Mouse (Mus musculus) stomach, embryonic 16.5 days (tissue): ENCODE measurements at regions not wholly inside any gene's neighbourhood (a gene's known extent, or its start where the extent isn't known, plus 50 kb on each side); places are given as distances from the start of the nearest gene placed in this dataset.

Source experiments
- ATAC-seq: fragments of 200-750 bp; cut with Nextera tagmentation; 2 replicates; pipeline ENCODE4 v1.8.0; 2017; ENCODE audit warnings: moderate number of reproducible peaks, moderate TSS enrichment; ENCODE audit not compliant: insufficient read depth, low FRiP score
- H3K27ac ChIP-seq: fragments of 300-500 bp; sonication (generic); 2 replicates; pipeline ENCODE4 v1.5.1; 2014; ENCODE audit warnings: low read length
- H3K27me3 ChIP-seq: fragments of 300-500 bp; sonication (generic); 2 replicates; pipeline ENCODE4 v1.6.1; 2014; ENCODE audit warnings: low read length, control low read depth, mixed read lengths; ENCODE audit not compliant: control insufficient read depth, insufficient read depth
- H3K36me3 ChIP-seq: fragments of 300-500 bp; sonication (generic); 2 replicates; pipeline ENCODE4 v1.6.1; 2014; ENCODE audit warnings: low read length; ENCODE audit not compliant: control insufficient read depth, insufficient read depth
- H3K4me1 ChIP-seq: fragments of 300-500 bp; sonication (generic); 2 replicates; pipeline ENCODE4 v1.6.1; 2014; ENCODE audit warnings: low read length, control low read depth, mixed read lengths; ENCODE audit not compliant: control insufficient read depth, insufficient read depth
- H3K4me2 ChIP-seq: fragments of 300-500 bp; sonication (generic); 2 replicates; pipeline ENCODE4 v1.6.1; 2014; ENCODE audit warnings: low read depth, low read length, mixed read lengths
- H3K4me3 ChIP-seq: fragments of 300-500 bp; sonication (generic); replicated peaks from 2 replicates; pipeline ENCODE4 v1.5.1; 2014; ENCODE audit warnings: mild to moderate bottlenecking, low read length
- H3K9ac ChIP-seq: fragments of 300-500 bp; sonication (generic); 2 replicates; pipeline ENCODE4 v1.6.1; 2014; ENCODE audit warnings: low read length
- H3K9me3 ChIP-seq: fragments of 300-500 bp; sonication (generic); replicated peaks from 2 replicates; pipeline ENCODE4 v1.6.1; 2016; ENCODE audit warnings: low read length, control low read depth; ENCODE audit not compliant: control insufficient read depth
- WGBS: fragments of 180-500 bp; shearing (Covaris S2); extraction: QIAGEN DNeasy Blood & Tissue Kit; methylation state at CpG from one replicate; pipeline ENCODE4 v1.1.7; 2014; 5-methylcytosine and 5-hydroxymethylcytosine counted together

DNA sequence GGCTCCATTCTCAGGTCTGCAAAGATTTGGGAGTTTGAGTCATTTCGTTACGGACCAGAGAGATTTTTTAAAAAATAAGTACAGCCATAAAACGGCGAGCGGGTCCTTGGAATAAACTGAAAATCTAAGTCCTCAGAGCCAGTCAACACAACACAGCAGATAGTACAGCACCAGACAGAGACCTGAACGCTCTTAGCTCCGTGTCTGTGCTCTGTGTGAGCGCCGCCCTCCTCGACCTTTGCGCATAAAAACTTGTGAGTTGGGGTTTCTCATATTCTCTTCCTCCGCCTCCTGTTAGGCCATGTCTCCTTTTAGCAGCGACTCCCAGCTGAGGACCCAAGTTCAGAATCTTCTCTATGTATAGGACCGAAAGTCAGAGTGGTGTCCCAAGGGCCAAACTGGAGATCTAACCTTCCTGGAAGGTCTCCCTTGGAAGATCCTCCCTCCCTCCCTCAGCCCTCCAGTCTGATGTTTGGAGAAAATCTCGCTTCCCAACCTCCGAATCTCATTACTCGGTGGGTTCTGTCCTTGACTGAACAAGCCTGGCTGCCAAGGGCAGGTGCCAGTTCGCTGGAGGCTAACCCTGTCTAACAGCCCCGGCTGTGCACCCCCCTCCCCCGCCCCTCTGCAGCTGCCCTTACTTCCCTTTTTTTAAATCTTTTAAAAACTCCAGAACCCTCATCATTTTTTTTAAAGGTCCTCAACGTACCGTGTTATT lies 314.0 kb downstream of the Parp8 start:
- no peaks in the 10 kb centered on the region for H3K36me3 ChIP-seq
- ATAC-seq = no peak
- H3K4me3 ChIP-seq = peak overlapping the region; percentile 49
- H3K9me3 ChIP-seq = no peaks in the 10 kb centered on the region
- H3K4me2 ChIP-seq = peak overlapping the region; percentile 83
- H3K27me3 ChIP-seq = peaks cover 14% of the 10 kb centered on the region
- WGBS = 4% methylated on average over 22 of the region's 22 CpGs
- peak overlapping the region; percentile 67 for H3K27ac ChIP-seq
- peaks cover 9% of the 10 kb centered on the region; the same call in 1 of the 2 replicates for H3K4me1 ChIP-seq
- H3K9ac ChIP-seq = peak overlapping the region; percentile 64

DNA sequence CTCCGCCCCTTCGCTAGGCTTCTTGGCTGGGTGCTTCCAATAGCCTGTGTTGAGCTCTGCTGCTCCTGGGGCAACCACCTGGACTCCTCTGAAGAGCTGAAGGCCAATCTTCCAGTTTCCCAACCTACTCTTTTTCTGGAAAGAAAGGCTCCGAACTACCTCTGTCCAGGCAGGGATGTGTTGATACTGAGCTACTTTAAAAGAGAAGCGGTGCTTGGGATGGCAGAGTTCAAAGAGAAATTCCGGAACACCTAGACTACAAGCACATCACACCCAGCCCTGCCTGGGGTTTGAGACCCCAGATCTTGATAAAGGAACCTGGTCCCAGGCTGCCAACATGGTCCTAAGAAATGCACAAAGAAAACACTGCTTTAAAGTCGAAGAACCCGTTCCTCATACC lies 315.7 kb downstream of the Parp8 start:
- H3K9me3 ChIP-seq = no peaks in the 10 kb centered on the region
- 0 out of 2 replicates have a peak overlapping the region, but pooled peaks have one; percentile 48 for H3K9ac ChIP-seq
- H3K4me3 ChIP-seq = 0 out of 2 replicates have a peak overlapping the region, but pooled peaks have one; percentile 8
- WGBS = 33% methylated on average over 7 of the region's 7 CpGs
- H3K27me3 ChIP-seq = peaks cover 14% of the 10 kb centered on the region
- ATAC-seq = no peak
- H3K36me3 ChIP-seq = no peaks in the 10 kb centered on the region
- peak overlapping the region; percentile 68 for H3K27ac ChIP-seq
- peak overlapping the region; percentile 56 for H3K4me2 ChIP-seq
- peaks cover 9% of the 10 kb centered on the region; the same call in 1 of the 2 replicates for H3K4me1 ChIP-seq

DNA sequence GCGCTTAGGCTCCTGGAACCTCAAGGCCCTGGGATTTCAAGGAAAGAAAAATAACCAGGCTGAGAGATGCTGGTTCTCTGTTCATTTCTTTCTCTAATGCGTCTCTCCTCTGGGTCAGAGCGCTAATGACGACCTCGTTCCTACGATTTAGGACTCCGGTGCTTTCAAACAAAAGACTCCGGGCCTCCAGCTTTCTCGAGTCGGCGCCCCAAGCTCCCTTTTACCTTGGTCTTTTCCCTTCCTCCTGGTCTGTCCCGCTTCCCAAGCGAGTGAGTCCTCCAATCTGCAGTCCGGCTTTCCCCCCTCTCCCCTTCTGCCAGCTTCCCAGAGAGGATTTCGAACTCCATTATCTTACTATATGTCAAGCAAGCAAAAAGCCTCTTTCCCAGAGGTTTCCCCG lies 316.5 kb downstream of the Parp8 start:
- H3K9ac ChIP-seq = peak overlapping the region; percentile 64
- H3K4me2 ChIP-seq = peak overlapping the region; percentile 56
- peaks cover 10% of the 10 kb centered on the region for H3K27me3 ChIP-seq
- H3K9me3 ChIP-seq = no peaks in the 10 kb centered on the region
- 4% methylated on average over 16 of the region's 16 CpGs for WGBS
- peaks cover 9% of the 10 kb centered on the region; the same call in 1 of the 2 replicates for H3K4me1 ChIP-seq
- peak overlapping the region; percentile 51 for H3K4me3 ChIP-seq
- no peaks in the 10 kb centered on the region for H3K36me3 ChIP-seq
- no peak for ATAC-seq
- H3K27ac ChIP-seq = peak overlapping the region; percentile 83

DNA sequence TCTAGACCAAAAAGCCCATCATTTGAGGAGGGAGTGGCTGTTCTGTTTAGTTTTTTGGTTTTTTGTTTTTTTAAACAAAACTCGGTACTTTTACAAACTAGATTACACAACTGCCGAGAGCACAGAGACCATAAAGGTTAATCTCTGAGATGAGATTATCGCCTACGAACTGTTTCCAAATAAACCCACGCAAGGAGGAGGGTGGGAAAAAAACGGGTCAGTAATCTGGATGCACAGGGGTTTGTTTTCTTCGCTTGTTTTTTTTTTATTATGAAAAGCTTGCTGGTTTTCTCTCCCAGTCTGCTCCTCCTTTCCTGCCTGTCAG lies 316.9 kb downstream of the Parp8 start:
- Histone ChIP-seq H3K4me3 (peak overlapping the region; percentile 51), H3K27ac (peak overlapping the region; percentile 83), H3K9ac (peak overlapping the region; percentile 64), H3K9me3 (no peaks in the 10 kb centered on the region), H3K36me3 (no peaks in the 10 kb centered on the region), H3K27me3 (peaks cover 10% of the 10 kb centered on the region), H3K4me2 (peak overlapping the region; percentile 56), H3K4me1 (peaks cover 9% of the 10 kb centered on the region; the same call in 1 of the 2 replicates)
- WGBS = 8% methylated on average over 7 of the region's 7 CpGs
- ATAC-seq = no peak

DNA sequence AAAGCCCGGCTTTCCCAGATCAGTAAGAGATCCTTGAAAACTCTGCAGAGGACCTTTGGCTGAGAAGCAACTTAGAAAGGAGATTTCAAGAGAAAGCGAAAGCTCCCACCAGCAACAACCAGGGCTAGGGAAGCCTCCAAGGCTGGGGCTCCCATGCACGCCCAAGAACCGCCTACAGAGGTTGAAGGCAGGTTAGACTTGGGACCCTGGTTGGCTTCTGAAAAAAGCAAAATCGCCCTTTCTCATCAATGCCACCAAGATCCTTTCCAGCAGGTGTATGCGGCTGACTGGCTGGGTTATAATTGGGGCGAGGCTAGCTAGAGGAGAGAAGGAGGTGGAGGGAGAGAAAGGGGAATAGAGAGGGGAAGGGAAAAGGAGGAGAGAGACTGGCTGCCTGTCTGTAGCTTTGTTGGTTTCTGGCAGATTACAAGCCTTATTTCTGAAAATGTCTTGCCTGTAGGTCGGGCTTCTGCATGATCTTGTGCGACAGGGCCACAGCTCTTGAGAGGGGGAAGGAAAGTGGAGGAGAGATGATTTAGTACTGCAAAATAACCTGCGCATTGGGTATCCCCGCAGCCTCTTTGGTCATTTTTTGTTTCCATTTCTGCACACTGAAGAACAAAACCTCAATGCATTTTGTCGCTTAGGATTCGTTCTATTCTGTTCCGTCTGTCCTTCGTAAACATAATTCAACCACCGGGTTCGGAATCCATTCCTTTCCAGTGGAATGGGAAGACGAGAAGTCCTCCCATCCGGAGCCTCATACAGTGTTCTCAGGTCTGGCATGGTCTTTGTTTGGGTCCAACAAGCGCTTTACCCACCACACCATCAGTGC lies 317.5 kb downstream of the Parp8 start:
- Histone ChIP-seq H3K4me2 (peak overlapping the region; percentile 56), H3K36me3 (no peaks in the 10 kb centered on the region), H3K9me3 (no peaks in the 10 kb centered on the region), H3K4me1 (peaks cover 9% of the 10 kb centered on the region; the same call in 1 of the 2 replicates), H3K27ac (peak overlapping the region; percentile 83), H3K27me3 (peaks cover 10% of the 10 kb centered on the region), H3K9ac (peak overlapping the region; percentile 60), H3K4me3 (peak overlapping the region; percentile 51)
- ATAC-seq = no peak
- WGBS = 10% methylated on average over 20 of the region's 20 CpGs

DNA sequence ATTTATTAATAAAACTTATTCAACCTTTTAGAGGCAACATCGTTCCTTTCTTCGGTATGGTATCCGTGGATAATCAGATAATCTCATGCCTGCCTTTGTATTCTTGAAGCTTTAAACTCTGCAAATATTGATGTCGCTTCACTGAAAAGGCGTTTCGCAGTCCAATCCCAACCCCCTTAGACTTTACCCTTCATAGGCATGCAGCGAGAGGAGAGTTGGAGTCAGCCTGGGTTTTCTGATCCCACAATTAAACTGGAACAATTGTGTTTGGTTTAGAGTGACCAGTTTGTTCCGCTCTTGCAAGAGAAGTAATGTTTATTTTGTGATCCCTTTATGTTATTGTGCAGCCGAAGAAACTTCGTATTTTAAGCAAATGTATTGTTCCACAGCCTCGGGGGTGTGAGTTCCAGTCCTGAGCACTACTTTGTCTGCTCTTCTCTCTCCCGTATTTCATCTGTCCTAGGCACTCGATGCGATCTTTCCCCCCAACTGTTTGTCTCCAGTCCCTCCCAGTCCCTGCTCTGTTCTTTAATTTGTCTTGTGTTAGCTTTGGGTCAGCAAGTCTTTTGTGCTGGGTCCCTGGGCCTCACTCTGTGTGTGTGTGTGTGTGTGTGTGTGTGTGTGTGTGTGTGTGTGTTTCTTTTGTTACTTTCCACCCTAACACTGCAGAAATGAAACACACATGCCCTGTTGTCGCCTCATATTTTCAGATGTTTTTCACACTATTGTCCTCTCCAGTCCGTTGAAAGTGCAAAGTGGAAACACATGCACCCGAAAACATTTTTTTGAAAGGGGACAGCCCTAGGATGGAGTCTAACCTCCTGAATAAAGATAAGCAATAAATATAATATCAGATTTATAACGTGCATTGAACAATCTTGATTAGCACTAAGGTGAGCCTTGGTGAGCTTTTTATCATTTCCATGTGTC lies 318.7 kb downstream of the Parp8 start:
- Histone ChIP-seq H3K9me3 (no peaks in the 10 kb centered on the region), H3K4me3 (peak overlapping the region; percentile 51), H3K27ac (peak overlapping the region; percentile 83), H3K9ac (peak overlapping the region; percentile 60; the same call in 1 of the 2 replicates), H3K27me3 (peaks cover 8% of the 10 kb centered on the region), H3K4me1 (peaks cover 7% of the 10 kb centered on the region; the same call in 1 of the 2 replicates), H3K4me2 (peak overlapping the region; percentile 56), H3K36me3 (no peaks in the 10 kb centered on the region)
- ATAC-seq = peak; percentile 21; the same call in 1 of the 2 replicates
- WGBS = 11% methylated on average over 18 of the region's 18 CpGs

DNA sequence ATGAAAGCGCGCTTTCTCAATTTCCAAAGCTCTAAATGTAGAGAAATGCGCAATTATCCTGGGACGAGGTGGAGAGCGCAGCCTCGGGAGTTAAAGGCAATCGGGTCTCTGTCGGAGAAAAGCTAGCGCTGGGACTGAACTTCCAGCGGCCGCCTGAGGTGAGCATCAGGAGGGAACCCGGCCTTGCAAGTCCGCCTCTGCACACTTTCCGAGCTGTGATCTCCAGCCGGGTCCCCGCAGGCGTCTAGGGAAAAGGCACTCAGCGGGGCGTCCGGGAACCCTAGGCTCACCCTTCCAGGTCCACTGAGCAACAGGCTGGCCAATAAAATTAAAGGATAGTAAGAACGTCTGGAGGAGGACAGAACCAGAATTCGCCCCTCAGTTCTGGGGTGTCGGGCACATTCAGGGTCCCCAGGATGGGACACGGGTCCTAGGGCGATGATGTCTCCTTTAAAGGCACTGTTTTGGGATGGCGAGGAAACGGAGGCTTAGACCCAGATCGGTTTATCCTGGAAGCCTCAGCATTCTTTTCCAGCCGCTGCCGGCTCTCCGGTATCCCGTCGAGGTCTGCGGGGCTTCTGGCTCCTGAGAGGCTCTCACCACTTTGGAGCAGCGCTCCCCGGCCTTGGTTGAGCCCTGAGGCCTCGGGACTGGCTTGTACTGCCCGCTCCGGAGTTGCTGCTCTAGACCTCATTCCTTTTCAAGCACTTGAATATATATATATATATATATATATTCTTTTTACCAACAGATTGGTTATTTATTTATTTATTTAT lies 319.5 kb downstream of the Parp8 start:
- Histone ChIP-seq H3K4me2 (peak overlapping the region; percentile 56), H3K9me3 (no peaks in the 10 kb centered on the region), H3K27me3 (peaks cover 4% of the 10 kb centered on the region), H3K9ac (peak overlapping the region; percentile 76), H3K4me3 (peak overlapping the region; percentile 51), H3K4me1 (0 out of 2 replicates have a peak, but pooled peaks cover 5% of the 10 kb centered on the region), H3K27ac (peak overlapping the region; percentile 83), H3K36me3 (no peaks in the 10 kb centered on the region)
- ATAC-seq = peak; percentile 49; the same call in 1 of the 2 replicates
- 1% methylated on average over 39 of the region's 39 CpGs for WGBS

DNA sequence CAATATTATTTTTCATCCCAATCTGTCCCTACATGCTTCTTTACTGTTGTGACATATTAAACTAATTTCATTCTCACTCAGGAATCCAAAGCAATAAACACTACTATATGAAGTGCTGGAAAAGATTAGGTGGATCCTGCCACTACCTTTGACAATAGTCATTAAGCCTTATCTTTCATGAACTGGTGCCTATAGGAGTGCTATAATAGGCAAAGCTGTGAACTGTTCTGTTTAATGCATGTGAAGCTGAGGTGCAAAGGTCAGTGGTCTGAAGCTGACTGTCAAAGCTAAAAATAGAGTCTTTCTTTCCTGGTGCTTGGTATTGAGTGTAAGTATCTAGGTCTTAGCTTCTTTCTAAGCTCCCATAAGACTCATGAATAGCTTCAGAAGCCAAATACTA lies 336.6 kb downstream of the Parp8 start:
- Histone ChIP-seq H3K4me3 (no peak overlapping the region), H3K27me3 (no peaks in the 10 kb centered on the region), H3K9me3 (no peaks in the 10 kb centered on the region), H3K4me2 (no peak overlapping the region), H3K4me1 (no peaks in the 10 kb centered on the region), H3K27ac (no peak overlapping the region), H3K36me3 (no peaks in the 10 kb centered on the region), H3K9ac (no peak overlapping the region)
- no peak for ATAC-seq
